Mouse (Mus musculus) myocyte (in vitro differentiated cells): ENCODE data around the gene Anxa11.

Experiments
- E2F4 ChIP-seq: IDR thresholded peaks from one replicate; pipeline ENCODE4 v1.6.1; 2011; ENCODE audit warnings: mild to moderate bottlenecking, control low read depth, moderate library complexity; ENCODE audit not compliant: insufficient read depth
- MAX ChIP-seq: IDR thresholded peaks from one replicate; pipeline ENCODE4 v1.6.1; 2011; ENCODE audit warnings: low read depth, mild to moderate bottlenecking, control low read depth
- POLR2A ChIP-seq: IDR thresholded peaks from one replicate; pipeline ENCODE4 v1.6.1; 2011; ENCODE audit warnings: low read depth, mild to moderate bottlenecking, control low read depth, moderate library complexity; ENCODE audit not compliant: insufficient read length
- REST ChIP-seq: IDR thresholded peaks from one replicate; pipeline ENCODE4 v1.6.1; 2011; ENCODE audit warnings: mild to moderate bottlenecking, control low read depth, moderate library complexity; ENCODE audit not compliant: insufficient read depth, insufficient read length
- SRF ChIP-seq: IDR thresholded peaks from one replicate; pipeline ENCODE4 v1.6.1; 2011; ENCODE audit warnings: low read depth; ENCODE audit not compliant: control insufficient read depth, insufficient read length
- TCF12 ChIP-seq: IDR thresholded peaks from one replicate; pipeline ENCODE4 v1.6.1; 2011; ENCODE audit warnings: mild to moderate bottlenecking, control low read depth; ENCODE audit not compliant: poor library complexity, insufficient read depth, severe bottlenecking
- USF1 ChIP-seq: IDR thresholded peaks from one replicate; pipeline ENCODE4 v1.6.1; 2011; ENCODE audit warnings: low read depth, mild to moderate bottlenecking, control low read depth, moderate library complexity

DNA sequence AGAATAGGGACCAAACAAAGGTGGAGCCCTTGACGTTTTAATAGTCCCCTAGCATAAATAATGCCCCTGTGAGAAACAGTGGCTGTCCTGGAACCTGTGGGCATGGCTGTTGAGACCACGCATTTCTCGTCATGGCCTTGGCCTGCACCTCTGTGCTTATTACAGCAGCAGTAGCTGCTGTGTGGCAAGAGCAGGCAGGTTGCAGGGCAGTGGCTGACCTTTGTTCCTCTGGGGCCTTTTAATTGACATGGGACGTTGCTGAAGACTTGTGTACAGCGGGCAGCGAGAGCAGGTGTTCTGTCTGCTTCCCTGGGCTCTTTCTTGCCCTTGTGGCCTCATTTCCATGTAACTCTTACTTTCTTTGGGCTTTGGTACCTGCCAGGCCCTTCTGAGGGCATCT, 25.9 kb downstream of the Anxa11 start:
- TF ChIP-seq E2F4 = no peak
- no peak for TF ChIP-seq POLR2A
- TF ChIP-seq REST = no peak
- TF ChIP-seq MAX = no peak
- no peak for TF ChIP-seq SRF
- TF ChIP-seq TCF12 = no peak
- no peak for TF ChIP-seq USF1
